Mouse (Mus musculus) CD4-positive, CD25-positive, alpha-beta regulatory T cell, adult 4 months (primary cell): ENCODE data around the gene Gm16181. TPM values are rescaled to one million over a fixed set of nuclear protein-coding genes. Genes with fewer than 3 reads are reported as not detected.
A peak's percentile ranks its signal among the peaks of the same experiment; 100 is the strongest.

Source experiments
- ATAC-seq: one replicate; pipeline ENCODE4 v1.8.0; 2017
- polyA plus RNA-seq, 2 experiments: library from polyadenylated mRNA; unstranded; fragments of 100-300 nt; shearing (Covaris generic); gene quantifications; one replicate each; pipeline ENCODE4 v1.2.1; 2017

Gm16181 gene
- polyA plus RNA-seq, 2 experiments from 2014 or later = 0.79 to 1.4 TPM

DNA sequence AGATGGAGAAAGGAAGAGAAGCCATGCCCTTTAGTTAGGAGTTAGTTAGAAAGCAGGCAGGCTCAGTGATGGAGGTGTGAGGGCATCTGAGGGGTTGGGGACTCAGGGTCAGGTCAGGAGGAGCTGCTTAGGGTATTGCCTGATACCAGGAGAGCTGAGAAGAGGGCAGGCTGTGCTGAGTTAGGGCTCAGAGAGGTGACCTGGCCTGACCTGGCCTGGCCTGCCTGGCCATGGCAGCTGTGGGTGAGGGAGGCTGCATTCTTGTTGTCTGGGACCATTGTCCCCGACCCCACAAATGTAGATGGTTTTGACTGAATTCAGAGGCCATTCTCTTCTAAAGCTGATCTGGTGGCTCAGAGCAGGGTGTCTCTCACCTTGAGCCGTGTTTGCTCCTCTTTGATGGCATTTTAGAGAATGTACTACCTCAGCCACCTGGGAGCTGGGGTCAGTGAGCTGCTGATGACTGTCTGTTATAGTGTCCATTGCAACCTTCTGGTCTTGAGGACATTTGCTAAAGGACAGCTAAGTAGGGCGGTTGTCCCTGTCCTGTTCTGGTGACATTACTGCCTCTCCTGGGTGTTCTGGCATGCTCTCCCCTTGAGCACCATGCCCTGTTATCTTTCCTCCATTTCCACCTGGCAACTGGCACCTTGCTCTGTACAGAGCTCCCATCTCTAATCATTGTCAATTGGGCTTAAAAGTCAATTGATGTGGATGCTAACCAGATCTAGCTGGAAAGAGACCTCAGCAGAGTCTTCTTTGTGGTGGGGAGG, 29.9 kb downstream of the Gm16181 start:
- no peak for ATAC-seq

DNA sequence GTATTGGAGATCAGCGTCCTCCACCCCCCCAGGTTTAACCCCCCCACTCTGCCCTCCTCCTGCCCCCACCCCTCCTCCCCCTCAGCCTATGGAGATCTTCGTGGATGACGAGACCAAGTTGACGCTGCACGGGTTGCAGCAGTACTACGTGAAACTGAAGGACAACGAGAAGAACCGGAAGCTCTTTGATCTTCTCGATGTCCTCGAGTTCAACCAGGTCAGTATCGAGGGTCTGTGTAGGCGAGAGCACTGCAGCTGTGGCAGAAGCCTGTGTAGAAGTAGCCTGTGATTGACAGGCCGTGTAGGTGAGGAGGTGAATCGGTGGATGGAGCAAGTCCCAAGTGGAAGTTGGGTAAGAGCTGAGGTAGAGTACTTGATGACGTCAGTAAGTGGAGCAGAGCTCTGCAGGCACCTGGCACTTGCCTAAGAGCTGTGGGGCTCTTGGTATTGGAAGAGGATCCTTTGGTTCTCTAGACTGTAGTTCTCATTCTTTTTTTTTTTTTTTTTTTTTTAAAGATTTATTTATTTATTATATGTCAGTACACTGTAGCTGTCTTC, 30.6 kb downstream of the Gm16181 start:
- no peak for ATAC-seq

DNA sequence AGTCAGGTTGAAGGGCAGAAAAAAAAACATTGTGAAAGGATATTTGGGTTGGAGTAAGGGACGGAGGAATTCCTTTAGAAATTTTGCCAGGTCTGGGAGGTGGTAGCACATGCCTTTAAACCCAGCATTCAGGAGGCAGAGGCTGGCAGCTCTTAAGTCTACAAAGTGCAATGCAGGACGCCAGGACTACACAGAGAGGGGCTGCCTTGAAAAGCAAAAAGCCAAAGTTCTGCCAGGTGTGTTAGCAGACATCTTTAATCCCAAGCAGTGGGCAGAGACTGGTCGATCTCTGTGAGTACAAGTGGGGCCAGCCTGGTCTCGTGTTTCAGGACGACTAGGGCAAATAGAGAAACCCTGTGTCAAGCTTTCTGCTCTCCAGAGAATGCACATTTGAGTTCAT, 31.3 kb downstream of the Gm16181 start:
- no peak for ATAC-seq

DNA sequence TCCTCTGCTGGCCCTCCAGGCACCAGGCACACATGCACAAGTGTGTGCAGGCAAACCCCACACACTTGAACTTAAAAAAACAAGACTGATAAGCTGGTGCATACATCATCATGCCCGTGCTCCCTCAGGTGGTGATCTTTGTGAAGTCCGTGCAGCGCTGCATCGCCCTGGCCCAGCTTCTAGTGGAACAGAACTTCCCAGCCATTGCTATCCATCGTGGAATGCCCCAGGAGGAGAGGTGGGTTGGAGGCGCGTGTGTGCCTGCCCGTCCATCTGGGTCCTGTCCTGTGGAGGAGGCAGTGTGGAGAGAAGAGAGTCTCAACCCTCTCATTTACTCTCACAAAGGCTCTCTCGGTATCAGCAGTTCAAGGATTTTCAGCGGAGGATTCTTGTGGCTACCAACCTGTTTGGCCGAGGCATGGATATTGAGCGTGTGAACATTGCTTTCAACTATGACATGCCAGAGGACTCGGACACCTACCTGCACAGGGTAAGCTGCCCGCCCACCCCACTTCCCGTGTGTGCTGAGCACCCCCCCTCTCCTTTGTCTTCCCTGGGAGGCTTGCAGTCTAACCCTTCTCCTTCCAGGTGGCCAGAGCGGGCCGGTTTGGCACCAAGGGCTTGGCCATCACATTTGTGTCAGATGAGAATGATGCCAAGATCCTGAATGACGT, 32.1 kb downstream of the Gm16181 start:
- ATAC-seq = no peak

DNA sequence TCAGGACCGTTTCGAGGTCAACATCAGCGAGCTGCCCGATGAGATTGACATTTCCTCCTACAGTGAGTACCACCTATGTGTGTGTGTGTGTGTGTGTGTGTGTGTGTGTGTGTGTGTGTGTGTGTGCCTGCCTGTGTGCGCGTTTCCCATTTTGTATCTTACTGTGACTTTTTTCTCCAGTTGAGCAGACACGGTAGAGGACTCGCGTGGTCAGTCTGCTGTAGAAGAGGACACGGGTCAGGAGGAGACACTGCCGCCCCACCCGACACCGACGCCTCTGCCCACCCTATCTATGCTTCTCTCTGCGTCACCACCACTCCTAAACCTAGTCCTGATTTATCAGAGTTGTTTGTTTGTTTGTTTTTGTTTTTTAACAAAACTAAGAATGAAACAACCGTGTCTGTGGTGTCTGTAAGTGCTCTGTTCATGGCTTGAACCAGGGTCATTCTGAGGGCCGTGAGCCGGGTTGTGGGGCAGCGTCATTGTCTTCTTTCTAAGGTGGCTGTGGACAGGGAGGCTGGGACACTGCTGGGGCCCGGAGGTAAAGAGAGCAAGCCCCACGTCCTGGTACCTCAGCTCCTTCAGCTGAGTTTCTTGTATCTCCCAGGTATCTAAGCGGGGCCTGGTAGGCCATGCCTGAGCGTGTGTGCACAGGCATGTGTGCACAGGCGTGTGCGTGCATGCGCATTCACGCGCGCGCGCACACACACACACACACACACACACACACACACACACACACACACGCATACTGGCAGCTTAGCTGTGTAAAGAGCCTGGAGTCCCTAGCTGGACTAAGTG, 32.9 kb downstream of the Gm16181 start:
- ATAC-seq = no peak

DNA sequence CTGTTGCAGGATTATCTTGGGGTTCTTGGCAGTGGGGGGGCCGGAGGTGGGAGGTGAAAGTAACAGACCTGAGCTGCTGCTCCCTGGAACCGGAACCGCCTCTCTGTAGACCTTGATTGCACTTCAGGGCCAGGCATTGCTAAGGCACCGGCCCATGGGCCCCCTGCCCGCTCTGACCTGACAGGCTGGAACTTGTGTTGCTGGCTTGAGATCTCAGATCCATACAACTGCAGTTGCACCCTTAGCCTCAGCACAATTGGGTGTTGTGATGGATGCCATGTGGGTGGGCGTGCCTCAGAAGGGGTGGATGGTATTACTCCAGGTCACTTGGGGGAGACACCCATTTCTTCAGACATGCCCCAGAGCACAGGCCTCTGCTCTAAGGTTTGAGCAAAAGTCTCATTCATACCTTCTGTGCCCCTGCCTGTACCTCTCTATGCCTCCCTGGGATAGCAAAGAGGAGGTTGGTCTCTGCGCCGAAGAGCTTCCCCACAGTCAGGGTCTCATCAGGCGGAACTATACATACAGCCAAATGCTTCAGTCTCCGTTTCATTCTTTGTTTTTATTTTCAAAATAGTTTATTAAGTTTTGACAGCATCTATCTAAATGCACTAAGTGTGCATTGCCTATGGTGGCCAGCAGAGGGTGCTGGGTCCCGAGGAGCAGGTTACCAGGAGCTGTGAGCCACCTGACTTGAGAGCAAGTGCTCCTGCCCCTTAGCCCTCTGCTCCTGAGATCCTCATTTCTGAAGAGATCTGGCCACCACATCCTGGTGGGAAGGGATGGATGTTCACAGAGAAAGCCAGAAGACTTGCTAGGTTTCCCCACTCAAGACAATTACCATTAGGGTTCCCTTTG, 33.8 kb downstream of the Gm16181 start:
- peak; percentile 40 for ATAC-seq

DNA sequence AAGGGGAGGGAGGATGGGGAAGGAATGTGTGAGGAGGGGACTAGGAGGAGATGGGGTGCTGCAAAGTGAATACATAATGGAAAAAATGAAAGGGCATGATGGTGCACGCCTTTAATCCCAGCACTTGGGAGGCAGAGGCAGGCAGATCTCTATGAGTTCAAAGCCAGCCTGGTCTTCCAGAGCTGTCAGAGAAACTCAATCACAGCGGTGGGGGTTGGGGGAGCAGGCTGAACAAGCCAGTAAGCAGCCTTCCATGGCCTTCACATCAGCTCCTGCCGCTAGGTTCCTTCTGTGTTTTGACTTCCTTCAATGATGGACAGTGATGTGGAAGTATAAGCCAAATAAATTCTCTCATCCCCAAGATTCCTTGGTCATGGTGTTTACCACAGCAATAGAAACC, 34.7 kb downstream of the Gm16181 start:
- ATAC-seq = no peak

DNA sequence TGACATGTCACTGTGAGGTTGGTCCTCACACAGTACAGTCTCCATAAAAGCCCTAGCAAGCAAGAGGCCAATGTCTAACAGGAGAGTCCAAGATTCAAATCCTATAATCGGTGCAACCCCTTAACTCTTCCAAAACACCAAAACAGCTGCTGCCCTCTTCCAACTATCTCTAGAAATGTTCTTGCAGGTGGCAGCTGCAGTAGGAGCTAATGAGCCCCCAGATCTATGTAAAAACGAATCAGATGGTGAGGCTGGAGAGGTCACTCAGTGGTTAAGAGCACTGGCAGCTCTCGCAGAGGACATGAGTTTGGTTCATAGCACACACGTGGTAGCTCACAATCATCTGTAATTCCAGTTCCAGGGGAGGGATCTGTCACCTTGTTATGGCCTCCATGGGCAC, 35.1 kb downstream of the Gm16181 start:
- ATAC-seq = no peak

DNA sequence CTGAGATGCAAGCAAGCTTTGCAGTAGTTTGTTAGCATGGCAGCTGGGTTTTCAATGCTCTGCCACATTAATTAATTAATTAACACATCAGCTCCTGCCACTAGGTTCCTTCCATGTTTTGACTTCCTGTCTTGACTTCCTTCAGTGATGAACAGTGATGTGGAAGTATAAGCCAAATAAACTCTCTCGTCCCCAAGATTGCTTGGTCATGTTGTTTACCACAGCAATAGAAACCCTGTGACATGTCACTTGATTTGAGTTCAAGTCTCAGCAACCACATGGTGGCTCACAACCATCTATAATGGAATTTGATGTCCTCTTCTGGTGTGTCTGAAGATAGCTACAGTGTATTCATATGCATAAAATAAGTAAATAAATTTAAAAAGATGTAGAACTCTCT, 36.7 kb downstream of the Gm16181 start:
- ATAC-seq = no peak

DNA sequence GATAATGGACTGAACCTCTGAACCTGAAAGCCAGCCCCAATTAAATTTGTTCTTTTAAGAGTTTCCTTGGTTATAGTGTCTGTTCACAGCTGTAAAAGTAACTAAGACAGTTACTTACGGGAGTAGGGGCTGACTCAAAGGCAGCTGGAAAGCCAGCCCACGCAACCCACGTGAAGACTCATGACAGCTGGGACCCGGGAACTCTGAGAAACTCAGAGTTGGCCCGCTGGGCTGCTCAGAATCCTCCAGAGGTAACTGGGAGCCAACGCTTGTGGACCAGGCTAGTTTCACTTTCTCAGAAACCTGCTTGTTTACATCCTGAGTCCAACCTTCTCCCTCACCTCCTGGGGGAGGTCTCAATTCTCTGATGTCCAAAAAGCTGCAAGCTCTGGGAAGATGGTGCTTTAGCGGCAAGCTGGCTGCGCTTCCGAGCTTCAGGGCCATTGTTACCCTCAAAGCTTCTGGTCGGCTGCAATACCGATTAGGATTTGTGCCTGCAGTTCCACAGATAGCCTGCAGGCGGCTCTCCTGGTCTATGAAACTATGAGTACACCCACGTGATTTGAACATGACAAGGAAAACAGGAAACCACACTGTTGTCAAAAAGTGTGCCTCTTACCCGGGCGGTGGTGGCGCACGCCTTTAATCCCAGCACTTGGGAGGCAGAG, 37.3 kb downstream of the Gm16181 start:
- peak; percentile 30 for ATAC-seq

DNA sequence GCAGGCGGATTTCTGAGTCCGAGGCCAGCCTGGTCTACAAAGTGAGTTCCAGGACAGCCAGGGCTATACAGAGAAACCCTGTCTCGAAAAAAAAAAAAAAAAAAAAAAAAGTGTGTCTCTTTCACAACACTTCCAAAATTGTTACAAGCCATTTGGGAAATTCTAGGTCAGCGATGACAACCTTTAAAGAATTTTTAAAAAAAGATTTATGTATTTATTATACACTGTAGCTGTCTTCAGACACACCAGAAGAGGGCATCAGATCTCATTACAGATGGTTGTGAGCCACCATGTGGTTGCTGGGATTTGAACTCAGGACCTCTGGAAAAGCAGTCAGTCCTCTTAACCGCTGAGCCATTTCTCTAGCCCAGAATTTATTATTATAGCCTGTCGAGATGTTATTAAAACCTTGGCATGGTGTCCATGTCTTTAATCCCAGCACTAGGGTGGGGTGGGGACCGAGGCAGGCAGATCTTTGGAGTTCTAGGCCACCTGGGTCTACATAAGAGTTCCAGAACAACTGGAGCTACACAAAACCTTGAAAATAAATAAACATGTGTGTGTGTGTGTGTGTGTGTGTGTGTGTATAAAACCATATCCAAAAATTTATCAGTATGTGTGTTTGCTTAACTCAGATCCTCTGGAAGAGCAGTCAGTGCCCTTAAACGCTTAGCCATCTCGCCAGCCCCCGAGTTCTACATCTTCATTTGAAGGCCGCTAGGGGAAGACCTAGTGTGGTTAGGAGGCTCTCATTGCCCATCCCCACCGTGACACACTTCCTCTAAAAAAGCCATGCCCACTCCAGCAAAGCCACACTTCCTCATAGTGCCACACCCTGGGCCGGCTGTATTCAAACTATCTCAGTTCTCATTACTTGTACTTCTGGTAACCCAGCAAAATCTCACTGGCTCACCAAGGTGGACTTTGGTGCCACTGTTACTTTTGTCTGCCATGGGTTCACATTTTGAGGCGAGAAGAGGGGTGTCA, 38.2 kb downstream of the Gm16181 start:
- peak; percentile 47 for ATAC-seq

DNA sequence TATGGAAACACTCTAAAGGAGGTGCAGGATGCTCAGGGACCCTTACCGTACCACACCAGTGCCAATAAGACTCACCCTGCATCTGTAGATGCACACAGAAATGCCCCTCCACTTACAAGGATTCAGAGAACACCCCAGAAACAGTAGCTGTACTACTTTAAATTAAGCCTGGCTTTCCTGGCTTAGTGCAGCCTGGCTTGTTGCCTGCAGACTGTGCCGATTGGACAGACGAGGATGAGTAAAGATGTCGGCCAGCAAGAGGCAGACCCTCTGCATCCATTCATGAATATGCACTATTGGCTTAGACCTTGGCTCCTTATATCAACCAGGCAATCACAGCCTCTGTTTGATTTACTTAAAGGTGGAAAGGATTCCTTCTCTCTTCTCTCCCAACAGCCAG, 39.0 kb downstream of the Gm16181 start:
- ATAC-seq = no peak

DNA sequence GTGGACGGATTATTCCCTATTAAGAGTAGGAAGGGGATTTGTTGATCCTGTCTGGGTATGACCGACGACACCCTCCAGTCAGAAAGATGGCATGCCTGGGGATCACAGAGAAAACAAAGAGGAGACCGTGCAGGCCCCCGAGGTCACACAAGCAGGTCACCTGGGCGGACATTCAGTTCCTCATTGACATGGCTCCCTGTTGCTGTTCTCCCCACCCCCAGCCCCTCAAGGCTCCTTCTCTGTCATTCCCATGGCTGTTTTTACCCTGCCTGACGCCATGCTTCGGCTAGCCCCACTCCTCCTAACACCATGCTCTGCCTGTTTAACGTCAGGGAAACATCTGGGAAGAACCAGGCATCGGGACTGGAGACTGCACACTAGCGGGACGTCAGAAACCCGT, 41.0 kb downstream of the Gm16181 start:
- ATAC-seq = no peak

DNA sequence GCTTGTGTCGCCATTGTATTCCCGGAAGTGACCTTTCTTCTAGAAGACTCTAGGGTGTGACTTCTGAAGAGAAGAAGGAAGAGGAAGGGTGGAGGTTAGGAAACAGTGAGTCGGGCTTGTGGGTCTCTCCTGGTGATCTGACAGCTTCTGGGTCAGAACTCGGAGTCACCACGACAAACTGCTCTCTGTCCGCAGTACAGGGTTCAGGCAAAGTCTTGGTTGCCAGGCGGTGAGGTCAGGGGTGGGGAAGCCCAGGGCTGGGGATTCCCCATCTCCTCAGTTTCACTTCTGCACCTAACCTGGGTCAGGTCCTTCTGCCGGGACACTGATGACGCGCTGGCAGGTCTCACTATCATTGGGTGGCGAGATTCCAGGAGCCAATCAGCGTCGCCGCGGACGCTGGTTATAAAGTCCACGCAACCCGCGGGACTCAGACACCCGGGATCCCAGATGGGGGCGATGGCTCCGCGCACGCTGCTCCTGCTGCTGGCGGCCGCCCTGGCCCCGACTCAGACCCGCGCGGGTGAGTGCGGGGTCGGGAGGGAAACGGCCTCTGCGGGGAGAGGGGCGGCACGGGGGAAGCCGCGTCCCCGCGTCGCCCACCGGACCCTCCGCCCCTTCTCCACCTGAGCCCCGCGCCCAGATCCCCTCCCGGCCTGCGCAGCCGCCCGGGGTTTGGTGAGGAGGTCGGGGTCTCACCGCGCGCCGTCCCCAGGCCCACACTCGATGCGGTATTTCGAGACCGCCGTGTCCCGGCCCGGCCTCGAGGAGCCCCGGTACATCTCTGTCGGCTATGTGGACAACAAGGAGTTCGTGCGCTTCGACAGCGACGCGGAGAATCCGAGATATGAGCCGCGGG, 42.3 kb downstream of the Gm16181 start, which contains the start of gene H2-D1:
Gene H2-D1, plus strand, starts transcription at position 67 of the 859 bp plus-strand sequence.
- peak; percentile 84 for ATAC-seq

DNA sequence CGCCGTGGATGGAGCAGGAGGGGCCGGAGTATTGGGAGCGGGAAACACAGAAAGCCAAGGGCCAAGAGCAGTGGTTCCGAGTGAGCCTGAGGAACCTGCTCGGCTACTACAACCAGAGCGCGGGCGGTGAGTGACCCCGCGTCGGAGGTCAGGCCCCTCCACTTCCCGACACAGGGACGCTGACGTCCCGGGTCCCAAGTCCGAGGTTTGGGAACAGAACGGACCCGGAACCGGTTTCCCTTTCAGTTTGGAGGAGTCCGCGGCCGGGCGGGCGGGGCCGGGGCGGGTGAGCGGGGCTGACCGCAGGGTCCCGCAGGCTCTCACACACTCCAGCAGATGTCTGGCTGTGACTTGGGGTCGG, 42.9 kb downstream of the Gm16181 start:
- ATAC-seq = no peak

DNA sequence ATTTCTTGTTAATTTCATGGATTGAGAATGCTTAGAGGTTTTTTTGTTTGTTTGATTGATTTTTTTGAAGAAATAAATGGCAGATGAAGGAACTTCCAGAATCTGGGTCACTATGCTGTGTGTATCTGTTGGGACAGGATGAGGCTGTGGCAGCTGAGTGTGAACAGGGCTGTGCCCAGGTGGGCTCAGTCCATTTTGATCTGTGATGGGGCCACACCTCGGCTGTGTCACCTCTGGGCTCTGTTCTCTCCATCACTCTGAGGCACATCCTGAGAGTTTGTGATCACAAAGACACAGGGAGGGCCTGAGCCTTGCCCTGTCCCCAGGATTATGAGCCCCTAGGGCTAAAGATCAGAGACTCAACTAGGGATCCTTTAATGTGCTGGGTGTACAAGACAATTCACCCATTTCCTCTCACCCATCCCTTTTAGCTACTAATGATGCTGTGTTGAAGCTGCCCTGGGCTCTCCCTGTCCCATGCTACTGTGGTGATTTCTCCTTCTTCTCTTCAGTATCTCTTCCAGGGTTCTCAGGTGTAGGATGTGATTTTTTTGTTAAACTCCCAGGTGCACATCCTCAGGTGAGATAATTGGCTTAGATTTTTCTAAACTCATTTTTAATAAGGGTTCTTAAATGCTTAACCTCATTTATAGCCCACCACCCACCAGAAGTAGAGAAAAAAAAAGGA, 46.9 kb downstream of the Gm16181 start:
- no peak for ATAC-seq

DNA sequence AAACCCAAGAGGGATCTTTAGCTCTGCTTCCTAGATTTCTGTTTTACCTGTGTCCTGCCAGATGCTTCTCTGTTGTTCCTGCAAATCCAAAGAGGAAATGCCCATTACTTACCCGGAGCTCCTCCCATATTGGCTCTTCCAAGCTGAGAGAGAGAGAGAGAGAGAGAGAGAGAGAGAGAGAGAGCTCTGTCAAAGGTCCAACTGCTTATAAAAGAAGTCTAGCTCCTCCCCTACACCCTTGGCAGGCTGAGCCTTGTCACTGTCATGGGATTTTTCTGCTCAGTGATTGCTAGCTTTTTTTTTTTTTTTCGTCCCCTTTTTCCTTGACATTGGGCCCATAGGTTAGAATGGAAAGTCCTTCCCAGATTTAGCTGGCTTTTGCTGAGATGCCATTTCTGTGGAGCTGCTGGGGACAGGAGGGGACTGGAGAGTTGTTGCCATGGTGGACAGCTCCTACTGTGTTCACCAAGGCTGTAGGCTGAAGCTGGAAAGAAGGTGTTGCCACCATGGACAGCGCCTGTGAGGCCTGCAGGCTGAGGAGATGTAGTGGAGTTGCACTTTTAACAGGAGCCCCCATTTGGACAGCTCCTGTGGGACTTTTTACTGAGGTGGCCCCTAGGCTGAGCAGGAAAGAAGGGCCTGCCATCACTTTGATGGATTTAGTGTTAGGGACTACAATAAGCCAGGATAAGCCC, 49.2 kb downstream of the Gm16181 start:
- no peak for ATAC-seq

DNA sequence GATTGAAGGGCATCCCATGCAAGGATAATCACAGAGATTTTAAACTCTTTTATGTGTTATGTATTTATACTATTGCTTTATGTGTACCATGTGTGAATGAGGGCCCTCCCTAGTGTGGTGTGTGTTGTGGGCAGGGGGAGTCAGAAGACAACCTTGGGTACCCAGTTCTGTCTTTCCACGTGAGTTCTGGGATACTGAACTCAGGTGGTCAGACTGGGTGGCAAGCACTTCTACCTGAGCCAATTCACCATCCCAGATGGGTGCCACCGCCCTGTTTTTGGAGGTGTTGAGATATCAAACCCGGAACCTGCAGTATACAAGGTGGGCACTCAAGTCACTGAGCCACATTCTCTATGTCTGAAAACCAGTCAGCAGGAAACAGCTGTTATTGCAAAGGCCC, 51.6 kb downstream of the Gm16181 start:
- no peak for ATAC-seq
